Mouse (Mus musculus) frontal cortex, postnatal 36 days (tissue): Measurements from ENCODE around the gene Tspyl1.

Experiments used
- DNase-seq, 2 experiments: peaks; one replicate each; pipeline ENCODE4 v3.0.0; 2022; ENCODE audit warnings: low spot score in 2 of 2

Tspyl1 gene

DNA sequence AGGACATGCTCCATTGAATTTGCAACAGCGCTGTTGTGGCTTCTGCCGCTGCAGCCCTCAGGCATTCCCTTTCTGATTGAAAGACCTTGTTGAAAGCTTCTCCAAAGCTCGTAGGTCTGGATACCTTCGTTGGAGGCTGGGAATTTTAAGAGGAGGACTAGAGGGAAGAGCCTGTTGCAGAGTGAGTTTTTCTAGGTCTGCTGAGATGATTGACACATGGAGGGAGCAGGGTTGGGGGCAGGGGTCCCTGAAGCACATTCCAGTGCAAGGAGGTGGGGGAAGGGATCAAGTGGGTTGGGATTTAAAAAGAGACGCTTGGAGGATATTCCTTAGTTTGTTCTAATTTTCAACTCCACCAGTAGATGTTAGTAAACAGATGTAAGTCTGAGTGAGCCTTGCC lies 18.4 kb downstream of the Tspyl1 start:
- DNase-seq = no peak

DNA sequence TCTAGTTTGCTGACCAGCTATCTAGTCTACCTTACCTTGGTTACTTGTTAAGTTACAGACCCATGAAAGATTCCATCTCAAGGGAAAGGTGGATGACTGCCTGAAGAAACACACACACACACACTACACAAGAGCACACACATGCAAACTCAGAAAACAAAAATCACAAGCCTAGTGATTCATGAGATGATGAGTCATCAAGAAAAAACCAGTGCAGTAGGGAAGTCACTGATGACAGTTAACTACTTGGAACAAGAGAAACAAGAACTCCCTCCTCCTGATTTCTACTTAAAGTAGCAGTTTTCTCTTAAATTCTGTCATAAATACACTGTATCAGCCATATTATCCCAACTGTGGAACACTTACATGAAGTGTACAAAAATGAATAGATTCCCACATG lies 25.1 kb downstream of the Tspyl1 start:
- DNase-seq = no peak

DNA sequence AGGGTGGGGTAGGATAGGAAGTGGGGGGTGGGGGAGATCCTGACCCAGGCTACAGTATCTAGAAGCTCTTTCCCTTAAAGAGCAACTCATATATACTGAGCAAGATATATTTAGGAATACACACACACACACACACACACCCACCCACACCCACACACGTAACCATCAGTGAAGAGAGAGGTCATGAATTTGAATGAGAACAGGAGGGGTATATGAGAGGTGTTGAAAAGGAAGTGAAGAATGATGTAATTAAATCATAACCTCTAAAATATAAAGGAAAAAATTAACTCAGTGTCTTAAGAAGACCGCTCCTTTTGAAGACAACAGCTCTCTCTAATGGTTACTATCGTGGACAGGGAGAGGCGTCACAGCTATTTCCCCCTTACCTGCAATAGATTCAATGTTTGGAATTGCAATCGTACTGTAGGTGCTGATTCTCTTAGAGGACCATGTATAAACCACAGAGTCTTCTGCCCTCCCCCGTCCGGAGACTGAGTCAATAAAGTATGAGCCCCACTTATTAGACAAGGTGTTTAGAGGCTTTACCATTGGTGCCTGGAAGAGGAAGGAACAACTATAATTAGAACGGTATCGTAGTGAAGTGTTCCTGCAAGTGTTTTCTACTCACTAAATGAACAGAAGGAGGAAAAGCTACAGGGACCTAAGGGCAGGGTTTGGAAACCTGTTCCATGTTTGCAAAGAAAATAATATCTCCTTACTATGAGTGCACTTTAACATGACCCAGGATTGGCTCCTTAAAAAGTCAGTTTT lies 28.1 kb downstream of the Tspyl1 start:
- DNase-seq = no peak

DNA sequence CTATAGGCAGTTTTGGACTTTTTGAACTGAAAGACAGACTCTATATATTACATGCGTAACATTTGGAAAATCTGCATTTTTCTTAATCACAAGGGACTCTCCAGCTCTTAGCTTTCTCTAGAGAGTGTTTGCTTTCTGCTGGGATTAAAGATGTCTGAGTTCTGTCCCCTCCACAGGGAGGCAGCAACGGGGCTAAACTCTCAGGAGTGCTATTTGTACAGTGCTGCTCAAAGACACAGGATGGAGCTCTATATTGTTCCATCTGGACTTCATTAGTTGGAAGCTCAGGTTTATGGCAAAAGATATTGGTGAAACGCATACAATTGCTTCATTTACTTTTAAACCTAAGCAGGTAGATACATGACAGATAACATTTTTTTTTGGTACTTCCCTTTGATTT lies 30.5 kb downstream of the Tspyl1 start:
- no peak for DNase-seq

DNA sequence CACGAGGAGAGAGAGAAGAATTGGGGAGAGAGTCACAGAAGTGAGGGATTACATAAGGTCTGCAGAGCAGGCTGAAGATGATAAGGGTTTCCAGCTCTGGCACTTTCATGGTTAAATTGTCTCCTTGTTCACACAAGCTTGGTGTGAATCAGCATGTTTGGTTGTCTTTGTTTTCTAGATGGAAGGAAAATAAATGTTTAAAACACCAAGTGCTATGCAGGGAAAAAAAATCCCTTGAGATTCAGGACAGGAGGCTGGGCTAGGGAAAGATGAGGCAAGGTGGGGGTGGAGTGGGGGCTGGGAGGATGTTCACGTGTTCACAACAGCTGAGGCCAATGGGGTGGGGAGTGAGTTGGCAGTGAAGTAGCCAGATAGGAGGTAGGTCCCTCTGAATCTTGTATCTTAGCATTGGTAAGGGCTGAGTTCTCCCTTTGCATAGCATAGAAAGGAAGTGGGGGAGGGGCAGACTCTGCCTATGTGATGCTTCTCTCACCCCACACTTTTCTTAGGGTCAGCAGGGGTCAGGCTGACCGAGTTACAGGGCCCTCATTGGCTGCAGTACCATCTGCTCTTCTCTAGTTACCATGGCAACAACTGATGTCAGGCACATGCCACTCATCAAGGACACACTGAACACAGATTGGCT lies 34.7 kb downstream of the Tspyl1 start:
- DNase-seq = peak; percentile 64 to 82

DNA sequence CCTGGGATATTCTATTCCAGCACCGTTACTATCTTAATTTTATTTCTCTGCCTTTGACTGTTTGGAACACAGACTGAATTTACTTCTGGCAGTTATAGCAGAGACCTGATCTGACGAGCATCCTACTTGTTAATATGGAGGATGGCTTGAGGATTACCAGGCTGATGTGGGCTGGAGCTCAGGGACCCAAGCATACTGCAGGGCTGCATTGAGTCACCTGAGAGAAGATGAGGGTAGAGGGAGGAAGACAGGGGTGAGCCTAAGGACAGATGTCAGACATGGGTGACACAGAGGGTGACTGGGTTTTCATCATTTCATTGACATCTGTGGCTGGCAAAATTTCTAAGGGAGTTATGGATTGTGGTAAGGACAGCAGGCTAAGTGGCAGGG lies 35.2 kb downstream of the Tspyl1 start:
- no peak for DNase-seq

DNA sequence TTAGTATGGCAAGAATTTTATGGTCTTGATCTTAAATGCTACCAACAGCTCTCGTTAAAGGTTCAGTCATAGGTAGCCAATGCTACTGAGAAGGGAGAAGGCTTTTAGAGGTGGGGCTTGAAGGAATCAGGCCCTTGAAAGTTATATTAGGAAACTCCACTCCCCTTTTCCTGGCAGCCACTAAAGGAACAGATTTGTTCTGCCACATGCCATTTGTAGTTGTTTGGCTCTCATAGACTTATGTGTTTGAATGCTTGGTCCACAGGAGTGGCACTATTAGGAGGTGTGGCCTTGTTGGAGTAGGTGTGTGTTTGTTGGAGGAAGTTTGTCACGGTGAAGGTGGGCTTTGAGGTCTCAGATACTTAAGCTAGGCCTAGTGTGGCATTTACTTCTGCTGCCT lies 38.8 kb downstream of the Tspyl1 start:
- no peak for DNase-seq

DNA sequence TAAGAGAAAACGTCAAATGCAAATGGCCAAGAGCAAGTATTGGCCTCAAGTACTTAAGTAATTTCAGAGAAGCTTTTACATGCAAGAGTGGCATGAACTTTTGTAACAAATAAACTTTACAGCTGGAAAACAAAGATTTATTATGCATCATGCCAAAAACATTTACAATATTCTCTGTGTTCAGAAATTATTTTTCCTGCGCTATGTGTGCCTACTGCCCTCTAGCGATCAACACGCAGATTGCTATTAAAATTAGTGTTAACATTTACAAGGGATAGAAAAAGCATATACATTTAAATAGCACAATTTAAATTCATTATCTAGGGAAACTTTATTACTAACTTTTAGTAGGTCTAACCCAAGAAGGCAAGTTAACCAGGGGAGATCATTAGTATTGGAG lies 44.7 kb downstream of the Tspyl1 start:
- DNase-seq = no peak

DNA sequence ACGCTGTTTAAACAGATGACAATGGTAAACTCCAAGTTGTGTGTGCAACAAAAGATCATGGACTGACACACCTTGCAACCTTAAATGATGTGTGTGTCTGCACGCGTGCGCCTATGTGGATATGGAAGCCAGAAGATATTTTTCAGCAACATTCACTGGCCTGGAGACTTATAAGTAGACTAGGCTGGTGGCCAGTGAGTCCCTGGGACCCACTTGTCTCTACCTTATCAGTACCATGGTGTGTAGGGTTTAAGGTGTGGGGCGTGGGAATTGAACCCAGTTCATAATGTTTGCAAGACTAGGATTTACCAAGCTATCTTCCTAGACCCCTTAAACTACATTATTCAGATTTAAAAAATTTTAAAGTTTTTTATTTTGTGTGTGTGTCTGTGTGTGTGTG lies 45.2 kb downstream of the Tspyl1 start:
- no peak for DNase-seq

DNA sequence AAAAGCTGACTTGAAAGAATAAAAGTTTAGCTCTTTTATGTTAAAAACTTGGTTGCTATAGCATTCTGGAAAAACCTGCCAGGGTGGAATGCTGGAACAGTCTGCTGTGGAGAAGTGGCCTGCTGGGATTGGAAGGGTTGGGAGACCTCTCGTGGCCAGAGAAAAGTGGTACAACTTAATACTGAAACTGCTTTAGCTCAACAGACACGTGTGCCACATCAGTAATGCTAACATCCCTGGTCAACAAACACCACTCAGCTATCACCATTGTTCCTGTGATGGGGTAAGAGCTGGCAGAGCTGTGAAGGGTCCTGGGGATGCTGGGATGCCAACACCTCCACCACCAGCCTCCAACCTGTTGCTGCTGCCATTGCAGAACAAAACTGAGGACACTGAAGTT lies 46.3 kb downstream of the Tspyl1 start:
- DNase-seq = peak; percentile 34 to 52
